Mouse (Mus musculus) neural tube, embryonic 10.5 days (tissue): ENCODE results near the gene Tigit.

ENCODE experiments used
- DNase-seq: peaks from one replicate; pipeline ENCODE4 v3.0.0-alpha.2; 2017; ENCODE audit warnings: low spot score; ENCODE audit errors: extremely low spot score

Tigit gene

DNA sequence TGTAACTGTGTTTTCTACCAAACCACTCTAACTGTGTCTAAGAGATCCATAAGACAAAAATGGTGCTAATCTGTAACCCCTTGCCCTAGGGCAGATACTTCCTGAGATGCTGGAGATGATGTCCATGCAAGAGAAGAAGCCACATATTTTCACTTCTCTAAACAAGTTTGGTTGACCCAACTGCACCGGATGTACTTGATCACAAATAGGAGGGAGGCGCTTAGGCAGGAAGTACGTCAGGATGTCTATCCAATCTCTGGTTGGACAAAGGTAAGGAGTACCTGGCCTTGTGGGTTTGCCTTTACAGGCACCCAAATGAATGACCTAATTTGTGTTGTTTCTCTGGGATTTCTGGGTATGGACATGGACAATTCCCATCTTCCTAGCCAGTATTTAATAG lies 4.3 kb upstream of the Tigit start:
- DNase-seq = no peak

DNA sequence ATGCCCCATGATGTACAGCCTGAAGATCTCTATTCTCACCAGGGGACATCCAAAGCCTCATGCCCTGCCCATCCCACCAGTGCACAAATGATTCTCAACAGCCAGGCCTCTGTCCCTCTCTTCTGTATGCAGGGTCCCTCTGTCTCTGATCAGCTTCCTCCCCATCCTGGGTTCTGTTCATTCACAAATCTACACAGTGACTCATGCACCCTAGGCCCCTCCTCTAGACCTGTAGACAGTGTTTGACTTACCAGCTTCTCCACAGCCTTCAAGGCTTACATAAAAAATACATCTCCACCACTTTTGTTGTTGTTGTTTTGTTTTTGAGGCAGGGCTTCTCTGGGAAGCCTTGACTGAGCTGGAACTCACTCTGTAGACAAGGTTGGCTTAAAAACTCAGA lies 915 bp upstream of the Tigit start:
- DNase-seq = no peak

DNA sequence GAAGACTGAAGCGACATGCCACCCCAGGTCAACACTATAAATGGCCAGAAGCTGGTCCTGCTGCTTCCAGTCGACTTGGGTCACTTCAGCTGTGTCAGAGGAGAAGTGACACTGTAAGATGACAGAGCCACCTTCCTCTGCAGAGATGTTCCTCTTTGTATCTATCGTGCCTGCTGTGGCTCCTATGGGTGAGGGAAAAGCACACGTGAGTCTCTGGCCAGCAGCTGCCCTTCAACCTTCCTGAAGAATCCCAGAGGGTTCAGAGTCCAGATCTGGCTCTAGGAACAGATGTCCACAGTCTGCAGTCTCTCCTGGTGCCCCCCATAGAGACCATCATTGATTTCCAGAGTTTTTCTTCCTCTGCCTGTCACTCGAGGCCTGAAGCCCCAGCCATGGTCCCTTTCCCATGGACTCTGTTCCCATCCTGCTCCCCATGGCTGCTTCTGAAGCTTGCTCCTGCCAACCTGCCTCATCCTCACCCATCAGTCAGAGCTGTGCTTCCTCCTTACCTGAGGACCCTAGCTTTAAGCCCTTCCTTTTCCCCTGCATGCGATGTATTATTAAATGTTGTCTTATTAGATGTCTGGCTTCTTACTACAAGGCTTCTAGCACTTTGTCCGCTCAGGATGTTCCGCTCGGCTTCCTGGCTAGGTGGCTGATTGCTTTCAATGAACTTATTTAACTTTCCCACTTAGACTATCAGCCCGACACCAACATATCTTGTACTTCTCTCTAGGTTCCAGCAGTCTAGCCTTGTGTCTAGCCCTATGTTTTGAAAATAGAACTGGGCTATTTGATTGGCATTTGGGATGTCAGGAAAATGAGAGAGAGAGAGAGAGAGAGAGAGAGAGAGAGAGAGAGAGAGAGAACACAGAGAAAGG lies 1.6 kb downstream of the Tigit start:
- DNase-seq = no peak

DNA sequence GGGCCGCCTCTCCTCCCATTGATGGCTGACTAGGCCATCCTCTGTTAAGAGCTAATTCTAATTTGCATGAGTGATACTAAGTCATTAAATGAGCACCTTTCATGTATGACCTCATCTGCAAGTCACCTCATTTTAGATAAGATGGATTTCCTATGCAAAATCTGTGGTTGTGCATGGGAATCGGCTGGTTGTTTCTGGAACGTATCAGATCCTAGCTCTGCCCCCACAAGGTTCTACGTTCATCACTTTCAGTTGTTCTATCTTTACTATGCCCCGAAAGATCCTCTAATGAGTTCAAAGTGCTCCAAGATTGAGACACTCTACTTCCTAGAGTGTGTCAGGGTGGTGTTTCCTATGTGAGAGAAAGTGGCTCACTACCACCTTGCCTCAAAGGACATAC lies 2.4 kb downstream of the Tigit start:
- no peak for DNase-seq

DNA sequence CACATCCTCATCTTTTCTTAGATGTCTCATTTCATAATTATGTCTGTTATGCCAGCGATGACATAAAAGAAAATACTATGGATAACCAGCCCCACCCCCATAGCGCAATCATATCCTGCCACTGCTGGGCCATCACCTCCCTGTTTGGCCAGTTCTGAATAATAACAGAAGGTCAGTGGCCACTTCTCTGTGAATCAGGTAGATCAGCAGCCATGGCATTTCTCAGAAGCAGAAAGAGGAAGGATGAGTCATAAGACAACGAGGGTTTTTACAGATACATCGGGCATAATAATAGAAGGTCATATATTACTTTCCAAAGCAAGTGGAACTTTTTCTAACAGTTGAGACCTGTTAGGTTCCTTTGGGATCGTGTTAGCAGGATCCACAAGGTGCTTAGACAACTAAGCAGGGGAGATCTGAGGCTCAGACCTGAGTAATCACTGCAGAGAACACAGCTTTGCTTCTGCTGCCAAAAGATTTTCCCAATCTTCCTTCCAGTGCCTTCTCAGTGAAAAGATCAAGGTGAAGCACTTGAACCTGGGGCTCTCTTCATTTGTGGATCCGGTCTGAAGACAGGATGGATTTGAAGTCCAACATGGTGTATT lies 8.7 kb downstream of the Tigit start:
- no peak for DNase-seq

DNA sequence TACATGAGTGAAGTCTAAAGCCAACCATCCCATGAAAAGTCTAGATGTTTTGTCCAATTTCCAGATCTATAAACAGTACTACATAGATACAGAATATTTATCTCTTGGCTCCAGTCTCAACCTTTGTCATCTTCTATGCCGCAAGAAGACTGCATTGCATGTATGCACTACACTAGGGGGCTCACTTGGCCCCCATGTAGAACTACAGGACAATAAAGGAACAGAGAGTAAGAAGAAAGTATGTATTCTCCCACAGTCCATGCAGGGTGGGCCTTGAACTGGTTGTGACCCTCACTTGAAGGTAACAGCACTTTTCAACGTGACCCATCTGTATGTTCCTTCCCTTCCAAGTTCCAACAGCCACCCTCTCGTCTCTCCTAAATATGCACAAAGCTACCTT lies 9.7 kb downstream of the Tigit start:
- DNase-seq = no peak

DNA sequence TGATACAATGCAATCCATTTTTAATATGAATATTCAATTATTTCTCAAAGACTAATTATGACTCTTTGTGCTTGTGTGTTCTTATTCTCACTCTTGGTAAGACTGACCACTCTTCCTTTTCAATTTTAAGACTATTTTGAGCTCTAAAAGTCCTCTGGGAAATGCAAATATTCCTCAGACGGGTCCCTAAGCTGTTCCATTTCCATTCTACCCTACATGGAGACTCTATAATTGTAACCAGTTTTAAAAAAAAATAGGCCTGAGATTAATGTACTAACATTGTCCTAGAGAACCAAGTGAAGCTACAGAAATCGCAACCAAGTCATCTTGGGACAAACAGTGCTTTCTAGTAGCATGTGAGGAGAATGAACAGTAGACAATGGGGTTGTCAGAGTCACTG lies 10.7 kb downstream of the Tigit start:
- DNase-seq = no peak

DNA sequence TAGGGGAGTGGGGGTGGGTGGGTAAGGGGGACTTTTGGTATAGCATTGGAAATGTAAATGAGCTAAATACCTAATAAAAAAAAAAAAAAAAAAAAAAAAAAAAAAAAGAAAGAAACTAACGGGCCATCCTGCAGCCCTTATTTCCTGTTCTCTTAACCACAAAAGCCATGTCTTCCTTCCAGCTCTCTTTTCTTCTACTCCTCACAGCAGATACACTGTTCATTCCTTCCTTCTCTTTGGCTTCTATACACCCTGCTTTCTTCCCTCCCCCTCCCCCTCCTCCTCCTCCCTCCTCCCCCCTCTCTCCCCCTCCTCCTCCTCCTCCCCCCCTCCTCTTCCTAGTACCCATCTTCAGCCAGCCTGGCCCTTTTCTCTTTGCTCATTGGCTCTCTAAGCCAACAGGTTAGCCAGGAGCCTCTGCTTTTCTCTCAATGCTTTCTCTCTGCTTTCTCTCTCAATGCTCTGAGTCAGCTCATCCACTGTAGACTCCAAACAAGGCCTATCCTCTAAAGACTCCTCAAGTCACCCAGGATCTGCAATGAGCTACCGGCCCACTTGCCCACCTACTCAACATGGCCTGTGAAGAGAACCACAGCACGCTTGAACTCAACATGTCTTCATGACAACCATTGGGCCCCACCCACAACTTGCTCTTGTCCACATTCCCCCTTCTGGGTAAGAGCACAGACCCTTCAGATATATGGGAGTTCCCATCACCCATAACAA lies 13.4 kb downstream of the Tigit start:
- DNase-seq = no peak

DNA sequence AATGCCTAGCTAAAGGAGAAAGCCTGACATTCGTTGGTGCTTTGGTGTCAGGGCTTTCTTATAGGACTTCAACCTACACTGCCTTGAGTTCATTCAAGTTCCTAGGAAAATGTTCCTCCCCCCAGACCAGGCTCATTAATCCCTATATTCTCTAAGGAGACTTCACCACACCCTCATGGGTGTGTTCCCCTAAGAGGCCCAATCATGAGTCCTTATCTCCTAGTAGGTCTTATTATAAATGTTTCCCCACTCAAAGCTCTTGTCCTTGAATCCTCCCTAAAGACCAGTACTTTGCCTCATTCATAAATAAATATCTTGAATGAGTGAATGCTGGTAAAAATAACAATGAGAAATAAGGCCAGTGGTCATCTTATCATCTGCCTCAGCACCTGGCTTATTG lies 16.3 kb downstream of the Tigit start:
- DNase-seq = no peak

DNA sequence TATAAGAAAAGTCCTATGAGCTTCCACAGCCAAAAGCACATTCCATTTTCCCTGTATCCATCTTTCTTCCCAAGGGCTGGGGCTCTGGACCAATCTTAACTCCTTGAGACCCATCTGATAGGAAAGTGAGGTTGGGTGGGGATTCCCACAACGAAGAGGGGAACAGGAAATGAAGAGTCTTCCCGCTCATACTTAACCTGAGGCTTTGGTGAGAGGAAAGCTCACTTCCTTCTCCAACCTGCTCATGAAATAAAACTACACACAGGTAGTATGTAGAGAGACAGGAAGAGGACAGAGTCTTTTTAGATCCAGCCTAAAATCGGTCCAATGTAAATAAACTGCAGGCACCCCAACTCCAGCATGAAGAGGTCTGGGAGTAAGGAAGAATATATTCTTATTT lies 17.0 kb downstream of the Tigit start:
- no peak for DNase-seq

DNA sequence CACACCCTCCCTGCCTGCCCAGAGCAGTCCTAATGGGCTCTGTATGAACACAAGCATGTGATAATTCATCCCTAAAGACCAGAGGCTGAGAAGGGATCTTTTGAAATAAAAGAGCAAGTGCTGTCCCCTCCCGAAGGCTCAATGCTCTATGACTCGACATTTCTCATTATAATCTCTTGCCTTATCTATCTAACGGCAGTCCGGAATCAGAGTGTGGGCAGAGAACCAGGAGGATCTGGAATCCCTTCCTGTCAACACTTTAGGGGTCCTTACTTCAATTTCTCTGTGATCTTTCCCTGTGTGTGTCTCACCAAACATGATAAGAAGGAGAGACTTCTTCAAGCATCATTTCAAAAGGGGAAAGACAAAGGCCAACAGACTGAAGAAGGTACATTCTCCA lies 18.1 kb downstream of the Tigit start:
- DNase-seq = no peak

DNA sequence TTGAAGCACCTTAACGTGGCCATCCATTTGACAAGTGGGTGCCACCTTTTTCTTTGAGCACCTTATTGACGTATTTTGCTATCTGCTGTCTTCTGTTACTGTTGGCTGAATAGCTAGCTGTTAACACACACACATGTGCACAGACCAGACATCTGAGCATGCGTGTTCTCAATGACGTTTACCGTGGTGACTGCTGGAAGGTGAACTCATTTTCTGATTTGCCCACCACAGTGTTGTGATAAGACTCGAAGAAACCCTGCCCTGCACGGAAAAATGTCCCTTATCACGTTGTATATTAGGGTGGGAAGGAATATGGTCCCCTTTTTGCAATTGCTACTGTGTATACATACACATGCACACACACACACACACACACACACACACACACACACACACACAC lies 22.7 kb downstream of the Tigit start:
- no peak for DNase-seq

DNA sequence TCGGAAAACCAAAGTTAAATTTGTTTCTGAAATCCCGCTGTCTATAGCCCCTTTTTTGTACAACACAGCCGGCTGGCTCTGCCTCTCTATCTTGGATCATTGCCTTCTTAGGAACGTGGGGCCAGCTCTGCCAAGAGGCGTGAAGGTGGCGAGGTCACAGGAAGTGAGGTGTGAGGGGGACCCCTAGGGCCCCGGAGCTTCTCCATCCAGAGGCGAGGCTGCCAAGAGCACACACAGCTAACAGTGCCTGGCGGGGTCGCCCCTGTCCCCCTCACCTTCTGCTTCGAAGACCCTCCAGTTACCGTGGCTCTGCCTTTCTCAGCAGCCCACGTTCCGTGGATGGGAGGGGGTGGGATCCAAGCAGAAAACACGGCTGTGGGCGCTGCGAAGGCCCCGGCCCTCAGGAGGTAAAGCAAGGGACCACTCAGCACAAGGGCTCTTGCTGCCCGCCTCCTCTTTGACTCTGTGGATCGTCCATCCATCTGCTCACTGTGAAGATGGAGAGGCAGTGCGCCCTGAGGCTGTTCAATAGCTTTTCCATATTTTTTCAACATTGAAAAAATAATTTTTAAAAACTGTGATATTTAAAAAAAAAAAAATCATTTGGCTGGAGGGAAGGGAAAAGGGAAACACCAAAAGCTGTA lies 25.4 kb downstream of the Tigit start:
- no peak for DNase-seq

DNA sequence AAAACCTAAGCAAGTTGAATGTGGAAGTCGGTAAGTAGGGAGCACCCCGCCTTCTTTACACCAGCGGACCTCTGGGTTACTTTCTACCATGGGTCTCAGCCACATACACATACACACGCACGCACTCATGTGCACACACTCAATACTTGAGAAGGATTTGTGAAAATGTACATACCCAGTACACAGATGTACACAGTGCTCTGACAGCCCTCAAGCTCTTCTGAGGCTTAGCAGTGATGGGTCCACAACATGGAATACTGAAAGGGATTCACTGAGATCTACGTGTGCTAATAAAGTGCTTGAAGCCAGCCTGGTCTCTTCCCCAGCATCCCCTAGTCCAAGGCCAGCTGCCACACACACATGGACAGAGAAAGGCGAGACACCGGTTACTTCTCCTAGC lies 26.7 kb downstream of the Tigit start:
- no peak for DNase-seq

DNA sequence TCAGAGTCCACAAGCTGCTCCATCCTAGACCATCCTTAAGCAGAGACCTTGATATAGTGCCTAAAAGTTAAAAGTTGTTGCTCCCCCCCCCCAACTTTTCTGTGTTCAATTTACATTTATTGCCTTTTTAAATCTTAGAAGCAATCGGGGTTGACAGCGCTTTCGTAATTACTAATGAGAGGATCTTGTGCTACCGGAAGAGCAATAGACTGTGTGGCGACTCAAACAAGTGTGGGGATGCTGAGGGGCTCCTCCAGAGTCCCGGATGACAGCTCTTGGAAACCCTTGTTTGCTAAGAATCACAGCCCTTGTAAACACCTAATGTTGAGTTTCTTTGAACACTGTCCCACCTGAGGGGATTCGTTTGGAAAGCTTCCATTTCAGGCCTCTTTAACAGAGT lies 29.9 kb downstream of the Tigit start:
- no peak for DNase-seq

DNA sequence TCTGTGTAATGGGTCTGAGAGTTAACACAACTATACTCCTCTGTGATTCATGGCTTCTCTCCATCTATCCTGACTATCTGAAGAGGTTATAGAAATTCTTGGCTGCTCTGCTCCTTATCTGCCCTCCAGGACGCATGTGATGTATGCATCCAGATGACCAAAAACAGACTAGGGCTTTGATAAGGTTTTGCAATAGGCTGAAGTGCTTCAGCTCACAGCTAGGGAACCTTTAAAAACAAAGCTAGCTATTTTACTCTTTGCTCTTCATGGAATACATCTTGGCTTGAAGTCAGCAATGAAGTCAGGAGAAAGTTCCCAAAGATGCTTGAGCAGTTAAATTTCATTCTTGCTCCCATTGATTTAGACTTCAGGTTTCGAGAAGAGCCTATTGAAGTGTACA lies 32.2 kb downstream of the Tigit start:
- DNase-seq = no peak

DNA sequence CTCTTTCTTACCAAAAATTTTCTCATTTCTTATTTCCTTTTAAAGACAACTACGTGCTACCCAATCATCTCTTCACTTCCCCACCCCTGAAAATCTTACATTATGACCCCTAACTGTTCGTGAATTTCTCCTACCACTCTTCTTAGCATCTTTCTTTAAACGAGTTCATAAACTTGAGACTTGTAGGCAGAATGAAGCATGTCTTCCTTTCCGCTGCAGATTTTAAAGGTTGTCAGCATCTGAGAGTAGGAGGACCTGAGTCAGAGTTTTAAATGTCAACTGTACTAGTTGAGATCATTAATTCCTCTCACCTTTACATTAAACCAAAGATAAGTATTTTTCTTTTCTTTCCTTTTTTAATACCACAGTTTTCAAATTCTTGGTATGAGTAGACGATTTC lies 35.3 kb downstream of the Tigit start:
- DNase-seq = no peak

DNA sequence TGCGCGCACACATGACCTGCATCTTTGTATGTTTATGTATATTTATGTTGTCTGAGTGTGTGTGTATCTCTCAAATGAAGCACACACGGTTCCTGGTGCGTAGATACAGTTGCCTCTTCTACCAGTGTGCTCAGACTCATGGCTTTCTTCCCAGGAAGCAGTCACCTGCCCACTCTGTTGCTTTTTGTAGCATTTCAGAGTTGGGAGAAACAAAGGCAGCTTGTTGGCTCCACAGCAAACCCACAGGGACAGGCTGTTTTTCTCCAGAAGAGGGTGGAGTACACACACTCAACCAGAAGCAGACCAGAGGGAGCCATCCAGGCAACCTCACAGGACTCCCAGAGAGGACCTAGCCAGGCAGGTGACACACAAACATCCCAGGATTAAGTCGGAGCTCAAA lies 38.0 kb downstream of the Tigit start:
- no peak for DNase-seq

DNA sequence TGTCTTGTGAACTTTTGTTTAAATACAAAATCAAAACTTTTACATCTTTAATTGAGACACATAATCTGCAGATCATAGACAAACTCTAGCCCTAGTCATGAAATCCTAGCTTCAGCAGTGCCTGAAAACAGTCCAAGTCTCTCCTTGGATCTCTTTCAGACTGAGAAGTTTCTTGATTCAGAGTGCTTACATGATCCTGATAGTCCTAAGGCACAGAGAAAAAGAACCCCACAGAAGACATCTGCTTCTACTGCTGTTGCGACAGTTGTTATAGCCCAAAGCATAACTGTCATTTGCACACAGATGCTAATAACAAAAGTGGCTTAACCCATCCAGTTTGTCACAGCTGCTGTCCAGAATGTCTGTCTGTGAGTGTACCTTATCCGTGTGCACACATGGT lies 38.7 kb downstream of the Tigit start:
- no peak for DNase-seq

DNA sequence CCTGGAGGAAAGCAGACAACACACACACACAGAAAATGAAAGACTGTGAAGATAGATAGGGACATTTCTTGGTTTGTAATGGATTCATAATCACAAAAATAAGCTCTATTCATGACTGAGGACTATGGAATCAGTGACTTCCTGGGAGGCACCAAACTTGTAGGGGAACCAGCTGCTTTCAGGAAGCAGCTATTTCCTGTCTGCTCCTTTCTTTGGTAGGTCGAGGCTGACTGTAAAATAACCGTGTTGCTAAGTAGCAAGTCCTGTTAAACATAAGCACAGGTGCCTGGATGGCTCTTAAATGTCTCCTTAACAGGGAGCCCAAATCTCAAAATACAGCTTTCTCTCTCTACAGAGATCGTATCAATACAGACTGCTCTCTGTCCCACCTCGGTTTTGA lies 39.1 kb downstream of the Tigit start:
- DNase-seq = no peak

DNA sequence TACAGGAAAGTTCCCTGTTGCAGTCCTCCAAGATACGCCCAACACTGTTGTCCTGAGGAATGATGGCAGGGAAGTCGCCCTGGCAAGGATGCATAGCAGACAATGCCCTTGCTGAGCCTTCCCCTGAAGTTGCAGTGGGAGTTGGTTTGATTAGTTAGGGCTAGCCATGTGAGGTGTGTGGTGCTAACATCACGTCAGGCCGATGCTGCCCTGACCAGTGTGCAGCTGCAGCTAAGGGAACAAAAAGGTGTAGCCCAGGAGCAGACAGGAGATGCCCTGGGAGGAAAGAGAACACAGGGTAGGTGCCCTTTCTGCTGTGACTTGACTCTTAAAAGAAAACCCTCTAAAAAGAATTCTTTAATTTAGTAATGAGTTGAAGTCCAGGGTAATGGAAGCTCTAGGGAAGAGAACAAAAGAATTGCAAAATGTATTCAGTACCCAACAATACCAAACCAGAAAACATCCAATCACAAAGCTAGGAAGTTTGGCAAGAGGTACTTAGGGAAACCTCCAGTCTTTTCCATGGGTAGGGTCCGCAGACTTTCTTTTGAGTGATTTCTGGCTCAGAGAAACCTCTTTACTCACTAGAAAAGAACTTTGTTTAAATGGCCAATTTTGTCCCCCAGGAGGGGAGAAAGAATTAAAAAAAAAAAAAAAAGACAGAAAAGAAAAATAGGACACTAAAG lies 40.5 kb downstream of the Tigit start:
- DNase-seq = no peak

DNA sequence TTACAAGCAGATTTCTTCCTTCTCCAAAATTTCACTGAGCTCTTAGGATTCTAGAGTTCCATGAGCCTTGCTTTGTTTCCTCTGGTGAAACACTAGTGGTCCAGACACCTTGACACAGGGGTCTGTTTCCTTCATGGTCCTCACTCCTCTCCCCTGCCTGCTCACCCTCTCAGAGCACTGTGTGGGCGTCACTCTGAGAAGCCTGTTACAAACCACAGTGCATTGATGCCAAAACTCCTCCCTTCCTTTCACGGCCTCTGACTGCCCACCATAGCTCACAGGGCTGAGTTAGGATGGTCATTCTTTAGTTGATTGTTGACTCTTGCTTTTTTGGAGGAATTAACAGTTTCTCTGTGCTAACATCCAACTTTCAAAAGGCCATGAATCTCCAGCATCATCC lies 43.6 kb downstream of the Tigit start:
- DNase-seq = no peak
